ENCODE assay signal across 10 mouse cellular contexts in genomic region chr5:36603031-36603430, GRCm38 (mm10). TPM values are rescaled to one million over a fixed set of nuclear protein-coding genes. Genes with fewer than 3 reads are reported as not detected.
A peak's percentile ranks its signal among the peaks of the same experiment; 100 is the strongest.
DNase-seq lines count a peak whose midpoint lies in the region; TF ChIP-seq lines count a peak whose summit lies in the region.
"Had no signal": no experiment of that assay in that cellular context is flagged by ENCODE, and none has a peak within 500 bp of the region (broad histone marks: within the 10 kb centered on the region; RNA-seq: fewer than 3 reads in every experiment).

No protein-coding gene starts in this region.

- H3K27ac ChIP-seq in heart, embryonic 10.5 days, result no peak overlapping the region
- no peak overlapping the region for H3K27ac ChIP-seq in testis, adult 2 months (ENCODE audit: control insufficient read depth, insufficient read depth, low read depth, low read length)
- H3K27ac ChIP-seq: heart, embryonic 15.5 days; macrophage had no signal

- no peak for TF ChIP-seq POLR2A in testis, adult 2 months (IDR thresholded peaks at IDR 0.05; ENCODE audit: control insufficient read depth, low read depth, low read length)

- no peaks in the 10 kb centered on the region for H3K27me3 ChIP-seq in heart, embryonic 10.5 days (ENCODE audit: insufficient read depth, poor library complexity, severe bottlenecking)
- H3K27me3 ChIP-seq in testis, adult 2 months (ENCODE audit: control insufficient read depth, insufficient read depth, low read length), result no peaks in the 10 kb centered on the region
- H3K27me3 ChIP-seq: heart, embryonic 15.5 days had no signal

- TF ChIP-seq CTCF in testis, adult 2 months (IDR thresholded peaks at IDR 0.05; ENCODE audit: control insufficient read depth, insufficient read depth, insufficient replicate concordance, low read depth, low read length), result peak; percentile 40; the same call in 1 of the 2 replicates

- H3K9me3 ChIP-seq in heart, embryonic 10.5 days, result no peaks in the 10 kb centered on the region
- H3K9me3 ChIP-seq: heart, embryonic 15.5 days had no signal

- peaks cover 91% of the 10 kb centered on the region for H3K36me3 ChIP-seq in heart, embryonic 10.5 days
- no peaks in the 10 kb centered on the region; the same call in 1 of the 2 replicates for H3K36me3 ChIP-seq in testis, adult 2 months (ENCODE audit: control insufficient read depth, insufficient read depth, low read length)

- peak; percentile 34 to 65 for DNase-seq in heart, adult 18-20 months
- no peak for DNase-seq in heart, embryonic 10.5 days (ENCODE audit: low spot score)
- no peak for DNase-seq in testis, postnatal 14 days (ENCODE audit: low spot score)
- DNase-seq in cerebellum, adult 11 months, result peak; percentile 50
- peak; percentile 48 for DNase-seq in induced T-regulatory cell, adult 2 months (ENCODE audit: low read depth)
- peak; percentile 52 for DNase-seq in lung, postnatal 14 days
- DNase-seq in thymus, postnatal 0 days (ENCODE audit: low spot score), result peak; percentile 52

- H3K4me3 ChIP-seq in heart, embryonic 10.5 days, result no peak overlapping the region
- H3K4me3 ChIP-seq in testis, adult 2 months (ENCODE audit: control insufficient read depth, low read depth, low read length), result no peak overlapping the region
- H3K4me3 ChIP-seq: heart, embryonic 15.5 days had no signal

- 84% methylated on average over 5 of the region's 5 CpGs for WGBS in heart, embryonic 10.5 days

- H3K4me1 ChIP-seq in heart, embryonic 10.5 days, result 0 out of 2 replicates have a peak, but pooled peaks cover under 1% of the 10 kb centered on the region
- H3K4me1 ChIP-seq in testis, adult 2 months (ENCODE audit: control insufficient read depth, insufficient read depth, low read length), result no peaks in the 10 kb centered on the region
- H3K4me1 ChIP-seq: heart, embryonic 15.5 days had no signal

RNA-seq across cellular contexts. Expression of gene Tbc1d14, which starts 10.0 kb away (rescaled TPM):
- 10 to 100 TPM; 13.4 to 14.6 TPM for total RNA-seq in heart, adult 18-20 months (2021)
- polyA plus RNA-seq in heart, embryonic 10.5 days (2016; fragmentation: Nextera tagmentation; extraction: Ambion mirVana), result 22.5 and 26.8 TPM in 2 replicates
- polyA plus RNA-seq in testis, adult 2 months (2012; rRNA removed), result 79.2 and 89.7 TPM in 2 replicates
- 22.4 and 22.6 TPM in 2 replicates for polyA plus RNA-seq in thymus, postnatal 0 days (2015; fragmentation: Nextera tagmentation; extraction: Ambion mirVana)

Comparison
In these comparisons a context has a peak if more than half of its experiments do, and no peak if none do; other contexts are left out.
1. DNase-seq: peak in heart, adult 18-20 months (2 of 2), cerebellum, adult 11 months (single experiment), induced T-regulatory cell, adult 2 months (single experiment), lung, postnatal 14 days (single experiment) and thymus, postnatal 0 days (single experiment); none in heart, embryonic 10.5 days (single experiment) and testis, postnatal 14 days (single experiment).